Mouse (Mus musculus): Measurements from ENCODE around the gene Tead3. TPM values are rescaled to one million over a fixed set of nuclear protein-coding genes. Genes with fewer than 3 reads are reported as not detected.

The Tead3 gene
- polyA plus RNA-seq, 1 experiment = 21.5 TPM

GRCm38 (mm10) chr17:28313212-28313879 lies 37.3 kb downstream of the Tead3 start, which contains the start of gene Fance:
TSS of gene Fance (plus strand) at chr17:28313519.
- no peak for TF ChIP-seq MYOG (IDR thresholded peaks at IDR 0.05; ENCODE audit: control insufficient read depth, extremely low read depth, insufficient read length)
- TF ChIP-seq MAX (IDR thresholded peaks at IDR 0.05) = peak; percentile 28
- Histone ChIP-seq H3K27me3 (ENCODE audit: control insufficient read depth, insufficient read depth, insufficient read length) (no peaks in the 10 kb centered on the region), H3K4me3 (ENCODE audit: insufficient read depth, poor library complexity, severe bottlenecking) (peak within 1 kb of the TSS; percentile 59), H3K79me3 (ENCODE audit: low read depth) (no peaks in the 10 kb centered on the region), H3ac (ENCODE audit: control insufficient read depth, insufficient read length, low read depth) (peak within 1 kb of the TSS; percentile 97), H3K79me2 (ENCODE audit: control insufficient read depth, insufficient read depth) (peaks cover 20% of the 10 kb centered on the region), H3K36me3 (ENCODE audit: control insufficient read depth, insufficient read depth) (peaks cover 13% of the 10 kb centered on the region)

- Histone ChIP-seq H3K36me3 (ENCODE audit: control insufficient read depth, insufficient read depth) (peaks cover 8% of the 10 kb centered on the region), H3K27me3 (ENCODE audit: control insufficient read depth, insufficient read depth, insufficient read length) (no peaks in the 10 kb centered on the region), H3K79me3 (ENCODE audit: low read depth) (no peaks in the 10 kb centered on the region), H3K4me3 (ENCODE audit: insufficient read depth, poor library complexity, severe bottlenecking) (peak overlapping the region; percentile 23), H3ac (ENCODE audit: control insufficient read depth, insufficient read length, low read depth) (no peak overlapping the region), H3K79me2 (ENCODE audit: control insufficient read depth, insufficient read depth) (peaks cover 20% of the 10 kb centered on the region)
- TF ChIP-seq MYOG (IDR thresholded peaks at IDR 0.05; ENCODE audit: control insufficient read depth, extremely low read depth, insufficient read length) (no peak), CEBPB (IDR thresholded peaks at IDR 0.05; ENCODE audit: low read depth) (no peak), MYOD1 (IDR thresholded peaks at IDR 0.05; ENCODE audit: control insufficient read depth, insufficient read length, low read depth) (no peak), USF1 (IDR thresholded peaks at IDR 0.05; ENCODE audit: low read depth) (no peak)
Observed at GRCm38 (mm10) chr17:28312232-28313211, 38.1 kb downstream of the Tead3 start.

GRCm38 (mm10) chr17:28311366-28312132 lies 39.1 kb downstream of the Tead3 start:
- no peak overlapping the region for H3ac ChIP-seq (ENCODE audit: control insufficient read depth, insufficient read length, low read depth)
- peaks cover 20% of the 10 kb centered on the region for H3K79me2 ChIP-seq (ENCODE audit: control insufficient read depth, insufficient read depth)
- H3K36me3 ChIP-seq (ENCODE audit: control insufficient read depth, insufficient read depth) = no peaks in the 10 kb centered on the region
- H3K27me3 ChIP-seq (ENCODE audit: control insufficient read depth, insufficient read depth, insufficient read length) = no peaks in the 10 kb centered on the region
- TF ChIP-seq MAX (IDR thresholded peaks at IDR 0.05) (no peak), MYOG (IDR thresholded peaks at IDR 0.05; ENCODE audit: control insufficient read depth, extremely low read depth, insufficient read length) (no peak), MYOD1 (IDR thresholded peaks at IDR 0.05; ENCODE audit: control insufficient read depth, insufficient read length, low read depth) (no peak), CEBPB (IDR thresholded peaks at IDR 0.05; ENCODE audit: low read depth) (no peak), FOSL1 (IDR thresholded peaks at IDR 0.05; ENCODE audit: insufficient read depth, low read length, poor library complexity, severe bottlenecking) (no peak), CTCF (IDR thresholded peaks at IDR 0.05; ENCODE audit: control insufficient read depth, insufficient read depth, insufficient read length) (no peak), USF1 (IDR thresholded peaks at IDR 0.05; ENCODE audit: low read depth) (no peak)
- no peak overlapping the region for H3K4me3 ChIP-seq (ENCODE audit: insufficient read depth, poor library complexity, severe bottlenecking)
- no peaks in the 10 kb centered on the region for H3K79me3 ChIP-seq (ENCODE audit: low read depth)

- H3K36me3 ChIP-seq (ENCODE audit: control insufficient read depth, insufficient read depth) = no peaks in the 10 kb centered on the region
- no peaks in the 10 kb centered on the region for H3K27me3 ChIP-seq (ENCODE audit: control insufficient read depth, insufficient read depth, insufficient read length)
- no peaks in the 10 kb centered on the region for H3K79me3 ChIP-seq (ENCODE audit: low read depth)
- H3K4me3 ChIP-seq (ENCODE audit: insufficient read depth, poor library complexity, severe bottlenecking) = no peak overlapping the region
- H3ac ChIP-seq (ENCODE audit: control insufficient read depth, insufficient read length, low read depth) = no peak overlapping the region
- peaks cover 20% of the 10 kb centered on the region for H3K79me2 ChIP-seq (ENCODE audit: control insufficient read depth, insufficient read depth)
- TF ChIP-seq CTCF (IDR thresholded peaks at IDR 0.05; ENCODE audit: control insufficient read depth, insufficient read depth, insufficient read length) = no peak
- TF ChIP-seq MAX (IDR thresholded peaks at IDR 0.05) = no peak
- TF ChIP-seq MYOD1 (IDR thresholded peaks at IDR 0.05; ENCODE audit: control insufficient read depth, insufficient read length, low read depth) = no peak
- TF ChIP-seq FOSL1 (IDR thresholded peaks at IDR 0.05; ENCODE audit: insufficient read depth, low read length, poor library complexity, severe bottlenecking) = no peak
- no peak for TF ChIP-seq MYOG (IDR thresholded peaks at IDR 0.05; ENCODE audit: control insufficient read depth, extremely low read depth, insufficient read length)
- no peak for TF ChIP-seq USF1 (IDR thresholded peaks at IDR 0.05; ENCODE audit: low read depth)
- TF ChIP-seq CEBPB (IDR thresholded peaks at IDR 0.05; ENCODE audit: low read depth) = no peak
Observed at GRCm38 (mm10) chr17:28310831-28311230, 39.8 kb downstream of the Tead3 start.

- H3K27me3 ChIP-seq (ENCODE audit: control insufficient read depth, insufficient read depth, insufficient read length) = no peaks in the 10 kb centered on the region
Observed at GRCm38 (mm10) chr17:28308297-28309195, 42.1 kb downstream of the Tead3 start.

More at GRCm38 (mm10) chr17:28308297-28309195, 42.1 kb downstream of the Tead3 start:
- H3K79me2 ChIP-seq (ENCODE audit: control insufficient read depth, insufficient read depth) = no peaks in the 10 kb centered on the region
- H3ac ChIP-seq (ENCODE audit: control insufficient read depth, insufficient read length, low read depth) = peak overlapping the region; percentile 27
- no peak overlapping the region for H3K4me3 ChIP-seq (ENCODE audit: insufficient read depth, poor library complexity, severe bottlenecking)
- no peaks in the 10 kb centered on the region for H3K36me3 ChIP-seq (ENCODE audit: control insufficient read depth, insufficient read depth)
- no peaks in the 10 kb centered on the region for H3K79me3 ChIP-seq (ENCODE audit: low read depth)
- TF ChIP-seq FOSL1 (IDR thresholded peaks at IDR 0.05; ENCODE audit: insufficient read depth, low read length, poor library complexity, severe bottlenecking) = no peak
- no peak for TF ChIP-seq MYOG (IDR thresholded peaks at IDR 0.05; ENCODE audit: control insufficient read depth, extremely low read depth, insufficient read length)
- TF ChIP-seq MAX (IDR thresholded peaks at IDR 0.05) = no peak
- peak; percentile 56 for TF ChIP-seq CTCF (IDR thresholded peaks at IDR 0.05; ENCODE audit: control insufficient read depth, insufficient read depth, insufficient read length)

All from C2C12 (cell line).